Mouse (Mus musculus) midbrain, embryonic 14.5 days (tissue): ENCODE data around the gene Tmem176b. TPM values are rescaled to one million over a fixed set of nuclear protein-coding genes. Genes with fewer than 3 reads are reported as not detected.

Experiments
- ATAC-seq: fragments of 200-750 bp; cut with Nextera tagmentation; 2 replicates; pipeline ENCODE4 v1.8.0; 2017; ENCODE audit warnings: moderate number of reproducible peaks, moderate library complexity; ENCODE audit not compliant: low FRiP score, low TSS enrichment
- DNase-seq: peaks from one replicate; pipeline ENCODE4 v3.0.0-alpha.2; 2015
- H3K27ac ChIP-seq: fragments of 300-500 bp; sonication (generic); replicated peaks from 2 replicates; pipeline ENCODE4 v1.5.1; 2014; ENCODE audit warnings: mild to moderate bottlenecking, low read depth, low read length, moderate library complexity
- H3K27me3 ChIP-seq: fragments of 300-500 bp; sonication (generic); 2 replicates; pipeline ENCODE4 v1.6.1; 2014; ENCODE audit warnings: low read length, control low read depth, mixed read lengths; ENCODE audit not compliant: control insufficient read depth, insufficient read depth
- H3K36me3 ChIP-seq: fragments of 300-500 bp; sonication (generic); 2 replicates; pipeline ENCODE4 v1.6.1; 2014; ENCODE audit warnings: low read length, control low read depth; ENCODE audit not compliant: control insufficient read depth, insufficient read depth
- H3K4me1 ChIP-seq: fragments of 300-500 bp; sonication (generic); 2 replicates; pipeline ENCODE4 v1.6.1; 2014; ENCODE audit warnings: mild to moderate bottlenecking, antibody characterized with exemption, low read length, control low read depth; ENCODE audit not compliant: control insufficient read depth, insufficient read depth
- H3K4me2 ChIP-seq: fragments of 300-500 bp; sonication (generic); 2 replicates; pipeline ENCODE4 v1.6.1; 2014; ENCODE audit warnings: mild to moderate bottlenecking, low read length, moderate library complexity
- H3K4me3 ChIP-seq: fragments of 300-500 bp; sonication (generic); replicated peaks from 2 replicates; pipeline ENCODE4 v1.5.1; 2014; ENCODE audit warnings: low read depth, low read length
- H3K9ac ChIP-seq: fragments of 300-500 bp; sonication (generic); replicated peaks from 2 replicates; pipeline ENCODE4 v1.6.1; 2014; ENCODE audit warnings: mild to moderate bottlenecking, low read length, moderate library complexity
- H3K9me3 ChIP-seq: fragments of 300-500 bp; sonication (generic); 2 replicates; pipeline ENCODE4 v1.6.1; 2016; ENCODE audit warnings: low read length, control low read depth, mixed read lengths; ENCODE audit not compliant: control insufficient read depth
- WGBS: fragments of 180-500 bp; shearing (Covaris S2); extraction: QIAGEN DNeasy Blood & Tissue Kit; methylation state at CpG from one replicate; pipeline ENCODE4 v1.1.7; 2014; 5-methylcytosine and 5-hydroxymethylcytosine counted together
- polyA plus RNA-seq: library from polyadenylated mRNA; unstranded; fragments of >200 nt; fragmentation: Nextera tagmentation; extraction: Ambion mirVana; gene quantifications from 2 replicates; pipeline ENCODE4 v1.2.1, GENCODE M21; 2014

Tmem176b gene
- polyA plus RNA-seq, 1 experiment from 2014 or later: 96.7 TPM

DNA sequence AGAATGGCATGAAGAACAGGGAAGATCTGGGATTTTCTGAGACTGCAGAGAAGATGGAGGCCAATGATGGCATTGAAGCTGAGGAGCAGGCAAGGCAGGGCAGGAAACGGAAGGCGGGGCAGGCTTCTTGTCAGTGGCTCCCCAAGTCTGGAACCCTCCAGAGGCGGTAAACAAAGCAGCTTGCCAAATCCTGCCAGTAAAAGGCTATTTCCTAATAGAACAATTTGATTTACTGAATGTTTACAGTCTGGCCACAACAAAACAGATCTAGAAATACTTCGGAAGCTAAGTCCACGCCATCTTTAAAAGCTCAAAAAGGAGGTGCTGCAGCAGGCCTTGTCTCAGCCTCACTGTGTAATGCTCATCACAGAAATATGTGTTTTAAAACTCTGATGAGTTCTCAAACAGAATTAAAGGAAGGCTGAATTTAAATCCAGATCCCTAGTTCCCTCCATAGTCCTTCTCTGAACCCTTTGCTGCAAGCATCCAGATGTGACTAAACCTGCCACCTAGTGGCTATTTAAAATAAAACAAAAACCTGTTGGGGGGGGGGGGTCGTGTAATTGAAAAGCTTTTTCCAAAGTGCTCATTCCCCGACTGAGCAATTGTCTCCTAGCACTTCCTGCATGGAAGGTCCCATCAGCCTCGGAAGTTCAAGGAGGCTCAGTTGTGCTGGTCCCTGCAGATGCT, 16.5 kb upstream of the Tmem176b start:
- Histone ChIP-seq H3K4me2 (no peak overlapping the region), H3K27me3 (no peaks in the 10 kb centered on the region), H3K4me1 (no peaks in the 10 kb centered on the region), H3K9ac (no peak overlapping the region), H3K9me3 (no peaks in the 10 kb centered on the region), H3K36me3 (no peaks in the 10 kb centered on the region), H3K27ac (no peak overlapping the region), H3K4me3 (no peak overlapping the region)
- DNase-seq: peak; percentile 52
- no peak for ATAC-seq
- WGBS: 50% methylated on average over 8 of the region's 8 CpGs

DNA sequence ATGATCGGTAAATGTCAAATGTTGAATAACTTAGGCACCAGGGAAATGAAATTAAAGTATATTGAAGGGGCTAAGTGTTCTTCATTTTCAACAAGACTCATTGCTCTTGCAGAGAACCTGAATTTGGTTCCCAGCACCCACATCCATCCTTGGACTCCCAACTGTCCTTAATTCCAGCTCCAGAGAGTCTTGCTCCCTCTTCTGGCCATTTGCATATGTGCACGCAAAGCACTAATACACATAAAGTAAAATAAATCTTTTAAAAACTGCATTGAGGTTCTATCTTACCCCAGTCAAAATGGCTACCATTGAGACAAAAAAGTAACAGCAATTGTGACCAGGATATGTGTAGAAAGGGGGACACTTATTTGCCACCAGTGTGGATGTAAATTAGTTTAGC, 12.9 kb upstream of the Tmem176b start:
- Histone ChIP-seq H3K36me3 (no peaks in the 10 kb centered on the region), H3K4me2 (no peak overlapping the region), H3K9ac (no peak overlapping the region), H3K4me3 (no peak overlapping the region), H3K9me3 (no peaks in the 10 kb centered on the region), H3K27me3 (no peaks in the 10 kb centered on the region), H3K4me1 (0 out of 2 replicates have a peak, but pooled peaks cover 5% of the 10 kb centered on the region), H3K27ac (no peak overlapping the region)
- DNase-seq (no peak), ATAC-seq (no peak)
- 99% methylated on average over 2 of the region's 2 CpGs for WGBS

DNA sequence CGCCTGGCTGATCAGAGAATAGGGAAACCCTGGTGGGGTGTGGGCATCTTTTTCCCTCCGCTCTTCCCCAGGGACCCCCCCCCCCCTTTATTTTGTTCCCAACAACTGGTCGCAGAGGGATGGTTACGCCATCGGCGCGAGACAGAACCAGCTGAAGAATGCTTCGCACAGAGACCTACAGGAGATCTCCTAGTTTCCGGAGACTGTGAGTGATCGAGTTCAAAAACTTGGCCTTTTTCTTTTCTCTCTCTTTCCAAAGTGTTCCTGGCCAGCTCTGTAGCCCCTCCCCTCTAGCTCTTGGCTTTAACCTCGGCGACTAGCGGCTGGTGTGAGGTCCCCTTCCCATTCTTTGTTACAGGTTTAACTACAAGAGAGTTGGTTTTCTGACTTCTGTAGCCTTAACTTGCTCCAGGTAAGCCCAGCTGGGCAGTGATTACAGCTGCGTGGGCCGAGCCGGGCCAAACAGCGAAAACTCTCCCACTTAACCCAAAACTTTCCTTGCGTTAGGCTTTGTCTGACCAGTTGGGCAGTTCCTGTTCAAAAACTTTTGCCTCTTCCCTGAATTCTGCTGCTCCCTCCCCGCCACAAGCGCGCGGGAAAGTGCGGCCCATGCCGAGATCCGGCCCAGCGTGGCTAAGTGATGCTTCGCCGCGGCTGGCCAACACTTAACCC, 10.7 kb upstream of the Tmem176b start:
- 2% methylated on average over 29 of the region's 29 CpGs for WGBS
- Histone ChIP-seq H3K4me1 (0 out of 2 replicates have a peak, but pooled peaks cover 5% of the 10 kb centered on the region), H3K27me3 (no peaks in the 10 kb centered on the region), H3K9me3 (no peaks in the 10 kb centered on the region), H3K4me2 (peak overlapping the region; percentile 59), H3K27ac (no peak overlapping the region), H3K9ac (no peak overlapping the region; the same call in 1 of the 2 replicates), H3K36me3 (no peaks in the 10 kb centered on the region), H3K4me3 (peak overlapping the region; percentile 25)
- ATAC-seq: no peak; the same call in 1 of the 2 replicates
- DNase-seq: peak; percentile 53

DNA sequence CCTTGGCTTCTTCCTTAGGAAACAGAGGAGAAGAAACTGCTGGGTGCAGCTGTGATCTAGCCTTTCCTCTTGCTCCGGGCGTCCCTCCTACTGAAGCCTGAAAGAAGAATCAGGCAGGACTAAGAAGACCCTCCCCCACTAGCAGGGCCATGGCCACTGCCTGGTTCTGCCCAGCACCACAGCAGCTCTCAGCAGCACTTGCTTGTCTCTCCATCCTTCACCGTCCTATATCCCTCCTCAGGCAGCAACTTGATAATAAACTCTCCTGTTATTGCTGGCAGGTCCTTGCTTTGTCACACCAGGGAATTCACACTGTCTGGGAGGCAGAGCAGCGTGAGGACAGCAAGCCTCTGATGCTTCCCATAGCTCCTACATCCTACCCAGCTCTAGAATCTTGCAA, 3.8 kb upstream of the Tmem176b start:
- no peak for ATAC-seq
- Histone ChIP-seq H3K4me3 (no peak overlapping the region), H3K9me3 (no peaks in the 10 kb centered on the region), H3K4me1 (peaks cover 22% of the 10 kb centered on the region), H3K27me3 (no peaks in the 10 kb centered on the region), H3K4me2 (no peak overlapping the region), H3K27ac (no peak overlapping the region), H3K9ac (no peak overlapping the region), H3K36me3 (no peaks in the 10 kb centered on the region)
- WGBS: 71% methylated on average over 4 of the region's 4 CpGs
- DNase-seq: no peak

DNA sequence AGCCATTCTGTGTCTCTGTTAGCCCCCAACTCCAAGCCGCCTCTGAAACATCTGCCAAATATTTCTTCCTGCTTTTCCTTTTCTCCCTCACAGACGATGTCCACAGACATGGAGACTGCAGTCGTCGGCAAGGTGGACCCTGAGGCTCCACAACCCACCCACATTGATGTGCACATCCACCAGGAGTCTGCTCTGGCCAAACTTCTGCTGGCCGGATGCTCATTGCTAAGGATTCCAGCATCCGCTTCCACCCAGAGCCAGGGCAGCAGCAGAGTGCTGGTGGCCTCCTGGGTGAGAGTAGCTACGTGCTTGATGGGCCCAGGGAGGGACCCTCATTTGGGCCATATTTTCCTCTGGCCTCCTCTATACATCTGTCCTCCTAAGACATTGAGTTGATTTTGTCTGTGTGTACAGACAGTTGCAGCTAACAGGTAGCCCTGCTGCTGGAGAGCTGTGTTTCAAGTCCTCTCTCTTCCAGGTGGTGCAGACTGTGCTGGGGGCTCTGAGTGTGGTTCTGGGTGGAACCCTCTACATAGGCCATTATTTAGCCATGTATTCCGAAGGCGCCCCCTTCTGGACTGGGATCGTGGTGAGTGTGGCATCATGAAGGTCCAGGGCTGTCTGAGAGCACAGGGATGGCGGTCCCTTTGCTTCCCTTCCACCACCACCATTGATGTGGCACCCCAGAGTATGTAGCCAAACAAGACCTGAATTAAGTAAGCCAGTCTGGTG, 981 bp upstream of the Tmem176b start:
- H3K4me2 ChIP-seq: peak overlapping the region; percentile 57; the same call in 1 of the 2 replicates
- WGBS: 79% methylated on average over 11 of the region's 11 CpGs
- no peak for ATAC-seq

DNA sequence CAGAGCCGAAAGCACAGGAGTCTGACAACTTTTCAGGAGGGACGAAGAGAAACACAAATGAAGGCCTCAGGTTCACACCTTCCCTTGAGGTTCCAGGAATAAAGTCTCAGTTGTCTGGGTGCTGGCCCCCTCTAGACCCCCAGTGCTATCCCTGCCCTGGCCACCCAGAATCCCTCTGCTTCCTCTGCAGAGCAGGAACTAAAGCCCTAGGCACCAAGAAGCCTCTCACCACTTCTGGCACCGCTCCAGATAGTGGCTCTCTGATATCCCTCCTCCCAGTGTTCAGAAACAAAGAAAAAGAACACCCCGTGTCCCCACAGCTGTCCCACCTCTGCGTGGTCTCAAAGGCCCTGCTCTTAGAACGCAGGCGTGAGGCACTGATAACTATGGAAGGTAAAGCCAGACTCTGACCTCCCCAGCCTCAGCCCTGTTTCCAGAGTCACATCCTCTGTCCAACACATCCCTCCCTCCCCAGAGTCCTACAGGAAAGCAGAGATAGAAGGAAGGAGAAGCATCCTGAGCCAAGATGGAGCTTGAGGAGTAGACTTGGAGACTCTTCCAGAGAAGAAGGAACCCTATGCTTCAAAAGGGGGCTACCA, 826 bp downstream of the Tmem176b start, which contains the start of gene Tmem176a:
TSS of gene Tmem176a (plus strand) at position 549 of the 599 bp plus-strand sequence.
- Histone ChIP-seq H3K4me3 (peak within 1 kb of the TSS; percentile 30), H3K27me3 (no peaks in the 10 kb centered on the region), H3K27ac (peak within 1 kb of the TSS; percentile 71), H3K9ac (peak within 1 kb of the TSS; percentile 27), H3K4me2 (peak within 1 kb of the TSS; percentile 57), H3K9me3 (no peaks in the 10 kb centered on the region), H3K4me1 (peaks cover 37% of the 10 kb centered on the region), H3K36me3 (no peaks in the 10 kb centered on the region)
- DNase-seq: peak; percentile 73
- ATAC-seq: peak; percentile 14; the same call in 1 of the 2 replicates
- 22% methylated on average over 7 of the region's 7 CpGs for WGBS

More for the DNA sequence above, 981 bp upstream of the Tmem176b start:
- Histone ChIP-seq H3K36me3 (no peaks in the 10 kb centered on the region), H3K4me1 (peaks cover 37% of the 10 kb centered on the region), H3K9ac (no peak overlapping the region), H3K9me3 (no peaks in the 10 kb centered on the region), H3K27me3 (no peaks in the 10 kb centered on the region), H3K4me3 (no peak overlapping the region), H3K27ac (no peak overlapping the region)
- DNase-seq: no peak

DNA sequence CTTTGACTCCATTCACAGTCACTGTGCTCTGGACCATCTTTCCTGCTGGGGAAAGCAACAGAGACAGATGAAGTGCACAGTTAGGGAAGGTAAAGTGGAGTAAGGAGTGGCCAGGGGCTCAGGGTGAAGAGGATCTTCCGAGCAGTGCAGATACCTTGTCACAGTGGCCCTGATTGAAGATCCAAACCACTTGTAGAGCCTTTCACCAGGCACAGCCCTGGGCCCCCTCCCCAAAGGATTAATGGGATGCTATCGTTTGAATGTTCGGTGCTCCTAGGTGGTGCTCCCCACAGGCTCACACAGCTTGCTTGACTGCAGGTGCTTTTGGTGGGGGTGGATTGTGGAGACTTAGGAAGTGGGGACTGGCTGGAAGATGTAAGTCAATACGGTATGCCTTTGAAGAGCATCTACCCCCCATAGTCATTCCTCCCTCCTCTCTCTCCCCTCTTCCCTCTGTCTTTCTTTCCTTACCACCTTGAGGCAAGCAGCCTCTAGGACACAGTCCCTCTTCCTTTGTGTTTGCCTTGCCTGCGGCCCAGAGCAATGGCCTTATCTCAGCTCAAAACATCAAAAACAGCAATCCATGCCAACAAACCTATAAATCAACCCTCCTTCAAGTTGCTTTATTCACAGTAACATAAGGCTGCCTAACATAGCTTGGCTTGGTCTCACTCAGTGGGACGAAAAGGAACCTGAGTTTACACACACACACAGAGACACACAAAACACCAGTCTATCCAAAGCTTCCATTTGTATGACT, 2.8 kb downstream of the Tmem176b start:
- DNase-seq: no peak
- Histone ChIP-seq H3K36me3 (peaks cover 14% of the 10 kb centered on the region), H3K27me3 (no peaks in the 10 kb centered on the region), H3K4me2 (no peak overlapping the region), H3K27ac (no peak overlapping the region), H3K9ac (no peak overlapping the region), H3K9me3 (no peaks in the 10 kb centered on the region), H3K4me3 (no peak overlapping the region), H3K4me1 (peaks cover 37% of the 10 kb centered on the region)
- no peak for ATAC-seq
- 84% methylated on average over 6 of the region's 6 CpGs for WGBS

DNA sequence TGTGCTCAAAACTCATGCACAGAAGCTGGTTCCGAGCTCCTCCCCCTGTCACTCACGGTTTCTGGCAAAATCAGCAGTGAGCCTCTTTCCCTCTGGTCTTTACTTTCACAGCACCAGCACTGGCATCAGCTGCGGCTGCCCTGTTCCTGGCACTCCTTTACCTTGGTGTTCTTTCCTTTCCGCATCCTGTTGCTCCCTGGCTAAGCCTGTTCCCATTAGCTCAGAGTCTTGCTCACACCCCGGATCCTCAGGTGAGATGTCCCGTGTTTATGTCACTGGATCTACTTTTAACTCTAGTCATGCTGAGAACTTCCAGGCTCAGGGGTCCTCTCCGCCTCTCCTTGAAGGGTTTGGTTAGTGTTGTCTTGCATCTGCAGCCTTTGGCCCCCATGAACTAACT, 3.8 kb downstream of the Tmem176b start:
- WGBS: 82% methylated on average over 7 of the region's 7 CpGs
- H3K9me3 ChIP-seq: no peaks in the 10 kb centered on the region
- no peaks in the 10 kb centered on the region for H3K27me3 ChIP-seq
- peaks cover 37% of the 10 kb centered on the region for H3K4me1 ChIP-seq
- peaks cover 16% of the 10 kb centered on the region for H3K36me3 ChIP-seq
- no peak overlapping the region for H3K27ac ChIP-seq
- H3K9ac ChIP-seq: no peak overlapping the region
- no peak overlapping the region for H3K4me3 ChIP-seq
- no peak for ATAC-seq
- no peak for DNase-seq
- no peak overlapping the region for H3K4me2 ChIP-seq
